10 mouse cellular contexts compared by ENCODE assay signal in the genomic region with DNA sequence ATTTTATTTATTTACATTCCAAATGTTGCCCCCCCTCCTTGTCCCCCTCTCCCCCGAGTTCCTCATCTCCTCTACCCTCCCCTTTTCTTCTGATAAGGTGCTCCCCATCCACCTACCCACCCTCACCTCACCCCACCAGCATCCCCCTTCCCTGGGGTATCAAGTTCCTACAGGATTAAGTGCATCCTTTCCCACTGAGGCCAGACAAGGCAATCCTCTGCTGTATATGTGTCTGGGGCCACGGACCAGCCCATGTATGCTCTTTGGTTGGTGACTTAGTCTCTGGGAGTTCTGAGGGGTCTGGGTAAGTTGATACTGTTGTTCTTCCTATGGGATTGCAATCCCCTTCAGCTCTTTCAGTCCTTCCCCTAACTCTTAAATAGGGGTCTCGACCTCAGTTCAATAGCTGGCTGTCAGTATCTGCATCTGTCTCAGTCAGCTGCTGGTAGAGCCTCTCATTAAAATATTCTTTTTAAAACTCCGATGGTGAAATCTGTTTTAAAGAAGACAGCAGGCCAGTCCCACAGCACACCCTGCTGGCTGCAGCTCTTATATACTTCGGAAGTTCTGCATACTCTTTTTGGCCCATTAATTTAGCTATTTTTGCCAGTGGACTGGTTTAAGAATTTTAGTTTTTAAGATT. TPM values are rescaled to one million over a fixed set of nuclear protein-coding genes. Genes with fewer than 3 reads are reported as not detected.
DNase-seq lines count a peak whose midpoint lies in the region; ATAC-seq and TF ChIP-seq lines count a peak whose summit lies in the region.
"Had no signal": no experiment of that assay in that cellular context is flagged by ENCODE, and none has a peak within 500 bp of the region (broad histone marks: within the 10 kb centered on the region; RNA-seq: fewer than 3 reads in every experiment).

No protein-coding gene starts in this region.

- no peak for ATAC-seq in heart, embryonic 11.5 days (replicated peaks; ENCODE audit: insufficient number of reproducible peaks, low FRiP score, low TSS enrichment)
- peak; percentile 73 for ATAC-seq in CD4-positive, CD25-positive, alpha-beta regulatory T cell, adult 4 months
- peak; percentile 74 for ATAC-seq in midbrain, embryonic 16.5 days

- H3K9ac ChIP-seq in heart, adult 2 months (ENCODE audit: low read depth, low read length) = no peak overlapping the region
- H3K9ac ChIP-seq in heart, embryonic 11.5 days (ENCODE audit: low read depth, low read length) = no peak overlapping the region
- no peak overlapping the region; the same call in 1 of the 2 replicates for H3K9ac ChIP-seq in midbrain, embryonic 16.5 days (ENCODE audit: low read depth, low read length)
- H3K9ac ChIP-seq: limb, embryonic 13.5 days; stomach, embryonic 15.5 days had no signal

- no peak overlapping the region; the same call in 1 of the 2 replicates for H3K4me2 ChIP-seq in heart, embryonic 11.5 days
- H3K4me2 ChIP-seq in midbrain, embryonic 16.5 days (ENCODE audit: low read length) = peak overlapping the region; percentile 52
- H3K4me2 ChIP-seq: stomach, embryonic 15.5 days had no signal

- TF ChIP-seq POLR2A in heart, adult 2 months (IDR thresholded peaks at IDR 0.05; ENCODE audit: insufficient read depth, low read depth, low read length) = no peak

- no peaks in the 10 kb centered on the region for H3K4me1 ChIP-seq in heart, adult 2 months (ENCODE audit: control insufficient read depth, insufficient read depth, low read length)
- H3K4me1 ChIP-seq in heart, embryonic 11.5 days (ENCODE audit: control insufficient read depth, insufficient read depth, low read length) = no peaks in the 10 kb centered on the region
- peaks cover 9% of the 10 kb centered on the region; the same call in 1 of the 2 replicates for H3K4me1 ChIP-seq in midbrain, embryonic 16.5 days (ENCODE audit: control insufficient read depth, insufficient read depth, low read length)
- H3K4me1 ChIP-seq: stomach, embryonic 15.5 days had no signal

- H3K27ac ChIP-seq in heart, adult 2 months = no peak overlapping the region
- H3K27ac ChIP-seq in heart, embryonic 11.5 days (ENCODE audit: low read depth, low read length) = no peak overlapping the region
- no peak overlapping the region for H3K27ac ChIP-seq in midbrain, embryonic 16.5 days (ENCODE audit: low read length)
- H3K27ac ChIP-seq: limb, embryonic 13.5 days; stomach, embryonic 15.5 days had no signal

- H3K79me2 ChIP-seq in heart, adult 2 months (replicated peaks; ENCODE audit: control insufficient read depth, insufficient read depth, low read length) = no peaks in the 10 kb centered on the region

- peaks cover 2% of the 10 kb centered on the region; the same call in 1 of the 2 replicates for H3K27me3 ChIP-seq in heart, adult 2 months (ENCODE audit: control insufficient read depth, insufficient read depth, low read length)
- H3K27me3 ChIP-seq in heart, embryonic 11.5 days (ENCODE audit: control insufficient read depth, insufficient read depth, low read length) = 0 out of 2 replicates have a peak, but pooled peaks cover 5% of the 10 kb centered on the region
- peaks cover 5% of the 10 kb centered on the region; the same call in 1 of the 2 replicates for H3K27me3 ChIP-seq in midbrain, embryonic 16.5 days (ENCODE audit: control insufficient read depth, insufficient read depth, low read depth, low read length)
- H3K27me3 ChIP-seq: stomach, embryonic 15.5 days had no signal

- peak; percentile 77 for TF ChIP-seq CTCF in heart, adult 2 months (IDR thresholded peaks at IDR 0.05)

- no peak for TF ChIP-seq EP300 in heart, adult 2 months (IDR thresholded peaks at IDR 0.05; ENCODE audit: insufficient read depth, low read depth, low read length)

- 10% methylated on average over 5 of the region's 5 CpGs for WGBS in heart, adult 2 months
- WGBS in heart, embryonic 11.5 days (ENCODE audit: insufficient replicate concordance) = 14% methylated on average over 5 of the region's 5 CpGs
- WGBS in midbrain, embryonic 16.5 days = 5% methylated on average over 5 of the region's 5 CpGs

- DNase-seq in heart, adult 2 months = peak in 1 of 2 experiments; percentile 35
- DNase-seq in brain, adult 2 months (ENCODE audit: low read depth, low spot score) = peak; percentile 78
- peak; percentile 24 for DNase-seq in gastrocnemius, postnatal 14 days
- peak; percentile 26 to 77 for DNase-seq in kidney, postnatal 36 days
- no peak for DNase-seq in urinary bladder, adult 18-20 months (ENCODE audit: low spot score in 2 of 2)

- H3K36me3 ChIP-seq in heart, adult 2 months (ENCODE audit: control insufficient read depth, insufficient read depth, low read length) = no peaks in the 10 kb centered on the region
- H3K36me3 ChIP-seq in heart, embryonic 11.5 days (ENCODE audit: control insufficient read depth, insufficient read depth, low read length) = no peaks in the 10 kb centered on the region
- H3K36me3 ChIP-seq in midbrain, embryonic 16.5 days (ENCODE audit: control insufficient read depth, insufficient read depth, low read length) = no peaks in the 10 kb centered on the region
- H3K36me3 ChIP-seq: limb, embryonic 13.5 days; stomach, embryonic 15.5 days had no signal

- H3K9me3 ChIP-seq in heart, embryonic 11.5 days (replicated peaks; ENCODE audit: control insufficient read depth, low read length) = no peaks in the 10 kb centered on the region
- no peaks in the 10 kb centered on the region for H3K9me3 ChIP-seq in midbrain, embryonic 16.5 days (replicated peaks; ENCODE audit: control insufficient read depth, low read length, poor library complexity, severe bottlenecking)
- H3K9me3 ChIP-seq: limb, embryonic 13.5 days; stomach, embryonic 15.5 days had no signal

- no peak overlapping the region for H3K4me3 ChIP-seq in heart, adult 2 months
- H3K4me3 ChIP-seq in heart, embryonic 11.5 days (ENCODE audit: low read depth, low read length) = no peak overlapping the region
- H3K4me3 ChIP-seq in midbrain, embryonic 16.5 days (ENCODE audit: low read depth, low read length) = peak overlapping the region; percentile 33
- H3K4me3 ChIP-seq: limb, embryonic 13.5 days; stomach, embryonic 15.5 days had no signal

- intact Hi-C loops in heart, adult 2 months (cut with DNase I) = loop anchor here (2.0 kb wide), 2 partner anchors 203 to 245 kb away; no protein-coding TSS in a partner anchor
- intact Hi-C loops in gastrocnemius, postnatal 14 days (cut with DNase I; ENCODE audit: low total_unique reads) = loop anchor here (5.0 kb wide), 1 partner anchor 205 kb away; no protein-coding TSS in a partner anchor

RNA-seq across cellular contexts. Expression of a gene that starts 17.0 kb away (rescaled TPM):
- 10 to 100 TPM; 10.2 to 10.6 TPM for total RNA-seq in heart, adult 2 months (2021)
- 2.6 and 6.2 TPM in 2 replicates for polyA plus RNA-seq in heart, adult 2 months (2012; rRNA removed)
- polyA plus RNA-seq in heart, embryonic 11.5 days (2014; fragmentation: Nextera tagmentation; extraction: Ambion mirVana) = 15.3 and 19.1 TPM in 2 replicates
- polyA plus RNA-seq in CD4-positive, CD25-positive, alpha-beta regulatory T cell, adult 4 months (2017; shearing (Covaris generic)) = 10 to 100 TPM; 14.1 to 22.1 TPM
- total RNA-seq in gastrocnemius, postnatal 14 days (2021) = 10 to 100 TPM; 10.4 TPM
- polyA plus RNA-seq in midbrain, embryonic 16.5 days (2015; fragmentation: Nextera tagmentation; extraction: Ambion mirVana) = 29.3 and 33.4 TPM in 2 replicates

Comparison
In these comparisons a context has a peak if more than half of its experiments do, and no peak if none do; other contexts are left out.
1. DNase-seq: peak in brain, adult 2 months (single experiment), gastrocnemius, postnatal 14 days (single experiment) and kidney, postnatal 36 days (2 of 2); none in urinary bladder, adult 18-20 months (0 of 2).